Comparison of ENCODE assay signal across 19 mouse cellular contexts in the genomic region with DNA sequence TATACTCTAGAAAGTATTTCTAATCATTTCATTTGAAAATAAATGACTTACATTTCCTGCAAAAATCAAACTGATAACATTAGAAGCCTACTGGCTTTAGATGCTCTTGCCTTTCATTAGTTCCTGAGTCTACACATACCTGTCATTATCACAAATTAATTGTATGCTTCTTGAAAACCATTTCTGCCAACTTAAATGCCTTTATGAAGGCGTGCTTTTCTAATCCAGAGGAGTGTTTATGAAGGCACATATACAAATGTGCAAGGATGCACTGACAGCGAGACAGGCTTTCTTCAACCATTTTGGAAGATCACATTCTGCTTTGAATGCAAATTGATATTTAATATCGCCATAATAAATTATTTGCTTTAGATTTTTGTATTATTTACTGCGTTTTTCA.
DNase-seq lines count a peak whose midpoint lies in the region; ATAC-seq lines count a peak whose summit lies in the region.
"Had no signal": no experiment of that assay in that cellular context is flagged by ENCODE, and none has a peak within 500 bp of the region (broad histone marks: within the 10 kb centered on the region; RNA-seq: fewer than 3 reads in every experiment).

No protein-coding gene starts in this region.

- no peaks in the 10 kb centered on the region for H3K9me3 ChIP-seq in midbrain, embryonic 12.5 days
- H3K9me3 ChIP-seq in midbrain, embryonic 10.5 days (replicated peaks) = no peaks in the 10 kb centered on the region
- H3K9me3 ChIP-seq in forebrain, embryonic 16.5 days (ENCODE audit: control insufficient read depth, low read length) = no peaks in the 10 kb centered on the region
- no peaks in the 10 kb centered on the region for H3K9me3 ChIP-seq in hindbrain, embryonic 16.5 days (ENCODE audit: control insufficient read depth, low read length)
- H3K9me3 ChIP-seq in neural tube, embryonic 15.5 days (replicated peaks) = no peaks in the 10 kb centered on the region
- H3K9me3 ChIP-seq: embryonic facial prominence, embryonic 12.5 days; kidney, embryonic 15.5 days; limb, embryonic 15.5 days; liver, embryonic 15.5 days had no signal

- 68% methylated on average over 4 of the region's 4 CpGs for WGBS in midbrain, embryonic 12.5 days
- WGBS in midbrain, embryonic 10.5 days = 69% methylated on average over 4 of the region's 4 CpGs
- WGBS in forebrain, embryonic 16.5 days = 32% methylated on average over 4 of the region's 4 CpGs
- WGBS in hindbrain, embryonic 16.5 days = 52% methylated on average over 4 of the region's 4 CpGs
- 39% methylated on average over 4 of the region's 4 CpGs for WGBS in neural tube, embryonic 15.5 days

- H3K27ac ChIP-seq in midbrain, embryonic 12.5 days (replicated peaks) = peak overlapping the region; percentile 56; the same call in 1 of the 2 replicates
- H3K27ac ChIP-seq in midbrain, embryonic 10.5 days (replicated peaks) = no peak overlapping the region
- H3K27ac ChIP-seq in forebrain, embryonic 16.5 days (ENCODE audit: low read length) = peak overlapping the region; percentile 88
- H3K27ac ChIP-seq in hindbrain, embryonic 16.5 days (ENCODE audit: low read depth, low read length) = peak overlapping the region; percentile 44; the same call in 1 of the 2 replicates
- peak overlapping the region; percentile 74 for H3K27ac ChIP-seq in neural tube, embryonic 15.5 days (replicated peaks)
- H3K27ac ChIP-seq: embryonic facial prominence, embryonic 12.5 days; heart, adult 2 months; kidney, embryonic 15.5 days; limb, embryonic 15.5 days; liver, embryonic 15.5 days; stomach, postnatal 0 days had no signal

- no peak for ATAC-seq in midbrain, embryonic 12.5 days (ENCODE audit: low FRiP score, low read depth)
- ATAC-seq in forebrain, embryonic 16.5 days = no peak
- ATAC-seq in hindbrain, embryonic 16.5 days = no peak
- no peak for ATAC-seq in neural tube, embryonic 15.5 days (ENCODE audit: low FRiP score)
- ATAC-seq: intestine, postnatal 0 days had no signal

- H3K4me2 ChIP-seq in midbrain, embryonic 12.5 days (replicated peaks) = no peak overlapping the region
- no peak overlapping the region for H3K4me2 ChIP-seq in forebrain, embryonic 16.5 days (ENCODE audit: low read length)
- no peak overlapping the region for H3K4me2 ChIP-seq in hindbrain, embryonic 16.5 days (ENCODE audit: low read length)
- H3K4me2 ChIP-seq in neural tube, embryonic 15.5 days = no peak overlapping the region
- H3K4me2 ChIP-seq: embryonic facial prominence, embryonic 12.5 days; kidney, embryonic 15.5 days; limb, embryonic 15.5 days; liver, embryonic 15.5 days had no signal

- no peak overlapping the region for H3K9ac ChIP-seq in midbrain, embryonic 12.5 days (replicated peaks)
- no peak overlapping the region for H3K9ac ChIP-seq in forebrain, embryonic 16.5 days (replicated peaks; ENCODE audit: low read depth, low read length)
- H3K9ac ChIP-seq in hindbrain, embryonic 16.5 days (ENCODE audit: low read depth, low read length) = no peak overlapping the region
- no peak overlapping the region for H3K9ac ChIP-seq in neural tube, embryonic 15.5 days (replicated peaks)
- H3K9ac ChIP-seq: embryonic facial prominence, embryonic 12.5 days; kidney, embryonic 15.5 days; limb, embryonic 15.5 days; liver, embryonic 15.5 days had no signal

- no peaks in the 10 kb centered on the region for H3K36me3 ChIP-seq in midbrain, embryonic 12.5 days
- H3K36me3 ChIP-seq in midbrain, embryonic 10.5 days = no peaks in the 10 kb centered on the region
- H3K36me3 ChIP-seq in forebrain, embryonic 16.5 days (ENCODE audit: control insufficient read depth, insufficient read depth) = no peaks in the 10 kb centered on the region
- no peaks in the 10 kb centered on the region for H3K36me3 ChIP-seq in hindbrain, embryonic 16.5 days (ENCODE audit: control insufficient read depth, insufficient read depth, low read length)
- no peaks in the 10 kb centered on the region for H3K36me3 ChIP-seq in neural tube, embryonic 15.5 days
- H3K36me3 ChIP-seq: embryonic facial prominence, embryonic 12.5 days; kidney, embryonic 15.5 days; limb, embryonic 15.5 days; liver, embryonic 15.5 days had no signal

- peaks cover 15% of the 10 kb centered on the region for H3K4me1 ChIP-seq in midbrain, embryonic 12.5 days
- peaks cover 6% of the 10 kb centered on the region for H3K4me1 ChIP-seq in midbrain, embryonic 10.5 days
- H3K4me1 ChIP-seq in forebrain, embryonic 16.5 days (replicated peaks; ENCODE audit: control insufficient read depth, insufficient read depth, low read length) = peaks cover 16% of the 10 kb centered on the region
- H3K4me1 ChIP-seq in hindbrain, embryonic 16.5 days (ENCODE audit: control insufficient read depth, insufficient read depth, low read depth, low read length) = peaks cover 8% of the 10 kb centered on the region; the same call in 1 of the 2 replicates
- H3K4me1 ChIP-seq in neural tube, embryonic 15.5 days = peaks cover 8% of the 10 kb centered on the region; the same call in 1 of the 2 replicates
- H3K4me1 ChIP-seq: embryonic facial prominence, embryonic 12.5 days; liver, embryonic 15.5 days had no signal

- H3K27me3 ChIP-seq in midbrain, embryonic 12.5 days = no peaks in the 10 kb centered on the region
- H3K27me3 ChIP-seq in midbrain, embryonic 10.5 days (ENCODE audit: low read depth, poor library complexity, severe bottlenecking) = peaks cover 10% of the 10 kb centered on the region
- H3K27me3 ChIP-seq in forebrain, embryonic 16.5 days (replicated peaks; ENCODE audit: control insufficient read depth, insufficient read depth, low read length) = no peaks in the 10 kb centered on the region
- H3K27me3 ChIP-seq in hindbrain, embryonic 16.5 days (replicated peaks; ENCODE audit: control insufficient read depth, insufficient read depth, low read length) = no peaks in the 10 kb centered on the region
- no peaks in the 10 kb centered on the region for H3K27me3 ChIP-seq in neural tube, embryonic 15.5 days (replicated peaks)
- H3K27me3 ChIP-seq: embryonic facial prominence, embryonic 12.5 days; limb, embryonic 15.5 days had no signal

- DNase-seq in midbrain, embryonic 10.5 days (ENCODE audit: low spot score) = no peak
- DNase-seq in right cerebral cortex, postnatal 36 days (ENCODE audit: low spot score in 2 of 2) = no peak
- DNase-seq in kidney, postnatal 36 days = no peak
- DNase-seq: adrenal gland, adult 8-10 months; cerebellum, adult 9-10 months; gastrocnemius, postnatal 25 days; heart, adult 2 months; layer of hippocampus, postnatal 36 days had no signal

- no peak overlapping the region for H3K4me3 ChIP-seq in midbrain, embryonic 12.5 days
- H3K4me3 ChIP-seq in midbrain, embryonic 10.5 days = no peak overlapping the region
- no peak overlapping the region for H3K4me3 ChIP-seq in forebrain, embryonic 16.5 days (replicated peaks; ENCODE audit: low read length)
- H3K4me3 ChIP-seq in hindbrain, embryonic 16.5 days (ENCODE audit: low read length) = no peak overlapping the region
- H3K4me3 ChIP-seq in neural tube, embryonic 15.5 days (replicated peaks) = no peak overlapping the region
- H3K4me3 ChIP-seq: embryonic facial prominence, embryonic 12.5 days; erythroblast, embryonic 14.5 days; heart, adult 2 months; kidney, embryonic 15.5 days; limb, embryonic 15.5 days; liver, embryonic 15.5 days had no signal
